In the genomic region with DNA sequence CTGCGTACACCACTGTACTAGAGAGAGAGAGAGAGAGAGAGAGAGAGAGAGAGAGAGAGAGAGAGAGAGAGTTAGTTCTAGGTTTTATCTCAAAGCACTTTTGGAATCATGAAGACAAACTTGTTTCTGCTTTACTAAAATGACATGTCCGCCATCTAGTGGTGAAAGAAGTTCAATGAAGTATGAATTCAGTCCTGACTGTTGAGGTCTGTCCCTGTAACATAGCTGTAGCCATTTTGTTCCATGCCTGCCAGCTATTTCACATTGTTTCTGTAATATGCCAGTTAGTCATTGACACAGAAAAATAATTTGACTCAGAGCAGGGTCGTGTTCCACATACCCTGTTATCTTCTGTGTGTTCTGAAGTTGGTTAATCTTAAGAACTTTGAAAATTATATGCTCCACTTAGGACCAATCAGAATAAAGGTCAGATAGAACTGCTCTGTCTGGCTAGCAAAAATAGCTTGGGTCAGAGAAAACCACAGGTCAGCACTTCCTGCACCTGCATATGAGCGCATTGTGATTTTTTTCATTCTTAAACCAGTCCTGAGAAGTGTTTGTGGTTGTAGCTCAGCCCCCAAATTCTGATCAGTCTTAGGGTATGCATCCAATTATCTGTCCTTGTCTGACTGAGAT, we compare ENCODE assay signal across 7 mouse cellular contexts. TPM values are rescaled to one million over a fixed set of nuclear protein-coding genes. Genes with fewer than 3 reads are reported as not detected.
DNase-seq lines count a peak whose midpoint lies in the region; ATAC-seq and TF ChIP-seq lines count a peak whose summit lies in the region.

No protein-coding gene starts in this region.

- H3K27me3 ChIP-seq in heart, adult 2 months (ENCODE audit: control insufficient read depth, insufficient read depth, low read length): no peaks in the 10 kb centered on the region
- H3K27me3 ChIP-seq in liver, embryonic 16.5 days (ENCODE audit: control insufficient read depth, insufficient read depth, low read depth, low read length): no peaks in the 10 kb centered on the region
- no peaks in the 10 kb centered on the region for H3K27me3 ChIP-seq in neural tube, embryonic 15.5 days (replicated peaks)

- H3K27ac ChIP-seq in heart, adult 2 months: peak overlapping the region; percentile 74
- no peak overlapping the region; the same call in 1 of the 2 replicates for H3K27ac ChIP-seq in liver, embryonic 16.5 days (ENCODE audit: low read length)
- peak overlapping the region; percentile 33; the same call in 1 of the 2 replicates for H3K27ac ChIP-seq in neural tube, embryonic 15.5 days (replicated peaks)

- H3K4me2 ChIP-seq in liver, embryonic 16.5 days (ENCODE audit: low read depth, low read length): peak overlapping the region; percentile 88
- peak overlapping the region; percentile 81 for H3K4me2 ChIP-seq in neural tube, embryonic 15.5 days

- intact Hi-C loops in heart, adult 2 months (cut with DNase I): loop anchor here (1.0 to 10.0 kb wide), 5 partner anchors 18 to 590 kb away; a partner anchor contains a TSS

- H3K9ac ChIP-seq in heart, adult 2 months (ENCODE audit: low read depth, low read length): peak overlapping the region; percentile 58; the same call in 1 of the 2 replicates
- no peak overlapping the region for H3K9ac ChIP-seq in liver, embryonic 16.5 days (ENCODE audit: low read depth, low read length)
- no peak overlapping the region for H3K9ac ChIP-seq in neural tube, embryonic 15.5 days (replicated peaks)

- H3K79me2 ChIP-seq in heart, adult 2 months (replicated peaks; ENCODE audit: control insufficient read depth, insufficient read depth, low read length): no peaks in the 10 kb centered on the region

- ATAC-seq in liver, embryonic 16.5 days (ENCODE audit: low read depth): 0 out of 2 replicates have a peak, but pooled peaks have one; percentile 26
- ATAC-seq in neural tube, embryonic 15.5 days (ENCODE audit: low FRiP score): peak; percentile 32

- WGBS in heart, adult 2 months: 1% methylated on average over 4 of the region's 4 CpGs
- WGBS in liver, embryonic 16.5 days (ENCODE audit: insufficient replicate concordance): 4% methylated on average over 4 of the region's 4 CpGs
- whole genome bisulfite sequencing in neural tube, embryonic 15.5 days: 25% methylated on average over 4 of the region's 4 CpGs

- H3K4me3 ChIP-seq in heart, adult 2 months: no peak overlapping the region
- H3K4me3 ChIP-seq in liver, embryonic 16.5 days (ENCODE audit: low read depth, low read length): peak overlapping the region; percentile 63
- H3K4me3 ChIP-seq in neural tube, embryonic 15.5 days (replicated peaks): no peak overlapping the region

- TF ChIP-seq POLR2A in heart, adult 2 months (IDR thresholded peaks at IDR 0.05; ENCODE audit: insufficient read depth, low read depth, low read length): 0 out of 2 replicates have a peak, but pooled peaks have one; percentile 35

- TF ChIP-seq EP300 in heart, adult 2 months (IDR thresholded peaks at IDR 0.05; ENCODE audit: insufficient read depth, low read depth, low read length): no peak

- DNase-seq in B cell, adult 2 months: peak; percentile 52 to 67
- peak; percentile 88 for DNase-seq in ES-CJ7 (ENCODE audit: low read depth, low spot score)
- peak; percentile 67 to 87 for DNase-seq in cerebellum, postnatal 10 days
- peak in 1 of 2 experiments; percentile 15 for DNase-seq in heart, adult 2 months
- peak; percentile 40 to 86 for DNase-seq in kidney, adult 8-10 months

- peaks cover 6% of the 10 kb centered on the region for H3K4me1 ChIP-seq in heart, adult 2 months (ENCODE audit: control insufficient read depth, insufficient read depth, low read length)
- H3K4me1 ChIP-seq in liver, embryonic 16.5 days (ENCODE audit: control insufficient read depth, low read depth, low read length): peaks cover 18% of the 10 kb centered on the region
- H3K4me1 ChIP-seq in neural tube, embryonic 15.5 days: peaks cover 31% of the 10 kb centered on the region

- TF ChIP-seq CTCF in heart, adult 2 months (IDR thresholded peaks at IDR 0.05): peak; percentile 85

- no peaks in the 10 kb centered on the region for H3K9me3 ChIP-seq in liver, embryonic 16.5 days (replicated peaks; ENCODE audit: control insufficient read depth, low read length)
- no peaks in the 10 kb centered on the region for H3K9me3 ChIP-seq in neural tube, embryonic 15.5 days (replicated peaks)

- H3K36me3 ChIP-seq in heart, adult 2 months (ENCODE audit: control insufficient read depth, insufficient read depth, low read length): peaks cover 10% of the 10 kb centered on the region
- H3K36me3 ChIP-seq in liver, embryonic 16.5 days (ENCODE audit: control insufficient read depth, insufficient read depth): no peaks in the 10 kb centered on the region
- H3K36me3 ChIP-seq in neural tube, embryonic 15.5 days: no peaks in the 10 kb centered on the region

RNA-seq across cellular contexts. Expression of a gene that starts 0.8 kb away (rescaled TPM):
- 1 to 10 TPM; 3.5 to 5.9 TPM for total RNA-seq in heart, adult 2 months (2021)
- 1.1 and 1.9 TPM in 2 replicates for polyA plus RNA-seq in heart, adult 2 months (2012; rRNA removed)
- polyA plus RNA-seq in liver, embryonic 16.5 days (2015; fragmentation: Nextera tagmentation; extraction: Ambion mirVana): 0.59 and 0.86 TPM in 2 replicates
- 2.2 and 3.2 TPM in 2 replicates for polyA plus RNA-seq in neural tube, embryonic 15.5 days (2015; fragmentation: Nextera tagmentation; extraction: Ambion mirVana)

RNA-seq across cellular contexts. Expression of a gene that starts 32.2 kb away (rescaled TPM):
- total RNA-seq in heart, adult 2 months (2021): 1 to 10 TPM; 2.7 to 3.7 TPM
- 1.2 and 3.0 TPM in 2 replicates for polyA plus RNA-seq in heart, adult 2 months (2012; rRNA removed)
- polyA plus RNA-seq in liver, embryonic 16.5 days (2015; fragmentation: Nextera tagmentation; extraction: Ambion mirVana): 5.1 and 5.2 TPM in 2 replicates
- 17.1 and 18.8 TPM in 2 replicates for polyA plus RNA-seq in neural tube, embryonic 15.5 days (2015; fragmentation: Nextera tagmentation; extraction: Ambion mirVana)

RNA-seq across cellular contexts. Expression of a gene that starts 45.8 kb away (rescaled TPM):
- total RNA-seq in heart, adult 2 months (2021): 1 to 10 TPM; 2.0 to 2.5 TPM
- 0.55 and 1.0 TPM in 2 replicates for polyA plus RNA-seq in heart, adult 2 months (2012; rRNA removed)
- 3.1 TPM in 2 replicates for polyA plus RNA-seq in liver, embryonic 16.5 days (2015; fragmentation: Nextera tagmentation; extraction: Ambion mirVana)
- 9.7 and 11.7 TPM in 2 replicates for polyA plus RNA-seq in neural tube, embryonic 15.5 days (2015; fragmentation: Nextera tagmentation; extraction: Ambion mirVana)
